ENCODE assay signal across 23 mouse cellular contexts in the genomic region with DNA sequence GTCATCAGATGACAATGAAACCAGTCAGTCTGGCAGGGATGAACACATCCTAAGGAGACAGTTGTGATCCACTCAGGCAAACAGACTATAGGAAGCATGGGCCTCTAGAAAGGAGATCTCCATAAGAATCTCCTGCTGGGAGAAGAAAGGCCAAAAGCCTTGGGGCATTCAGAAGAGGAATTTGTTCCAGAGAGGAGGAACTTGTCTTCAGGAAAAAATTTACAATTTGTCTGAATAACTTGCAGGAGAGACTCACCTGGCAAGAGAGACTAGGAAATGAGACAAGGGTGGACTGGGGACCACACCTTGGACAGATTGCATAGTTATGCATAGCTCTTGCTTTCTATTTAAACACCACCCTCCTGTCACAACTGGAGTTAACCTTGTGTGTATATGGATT. TPM values are rescaled to one million over a fixed set of nuclear protein-coding genes. Genes with fewer than 3 reads are reported as not detected.
DNase-seq lines count a peak whose midpoint lies in the region; ATAC-seq and TF ChIP-seq lines count a peak whose summit lies in the region.
"Had no signal": no experiment of that assay in that cellular context is flagged by ENCODE, and none has a peak within 500 bp of the region (broad histone marks: within the 10 kb centered on the region; RNA-seq: fewer than 3 reads in every experiment).

No protein-coding gene starts in this region.

- no peak for ATAC-seq in kidney, embryonic 14.5 days (ENCODE audit: low FRiP score, low TSS enrichment)
- ATAC-seq: activated CD4-positive, CD25-positive, alpha-beta regulatory T cell, adult 4 months had no signal

- H3K9ac ChIP-seq in ES-E14 (ENCODE audit: insufficient read depth, low read depth, low read length, poor library complexity, severe bottlenecking) = no peak overlapping the region
- H3K9ac ChIP-seq in kidney, embryonic 14.5 days (ENCODE audit: low read depth, low read length) = no peak overlapping the region

- H3K27ac ChIP-seq in ES-E14 (ENCODE audit: insufficient read depth, low read depth, low read length, poor library complexity, severe bottlenecking) = no peak overlapping the region; the same call in 1 of the 2 replicates
- no peak overlapping the region for H3K27ac ChIP-seq in forebrain, embryonic 10.5 days
- no peak overlapping the region for H3K27ac ChIP-seq in kidney, embryonic 14.5 days (ENCODE audit: low read depth, low read length)

- H3K4me2 ChIP-seq in kidney, embryonic 14.5 days (replicated peaks; ENCODE audit: low read depth, low read length) = no peak overlapping the region

- peaks cover 4 to 8% of the 10 kb centered on the region in 2 experiments; a peak in 2 of 4 replicates for H3K4me1 ChIP-seq in ES-E14 (ENCODE audit: control insufficient read depth in 2 of 2, insufficient read depth in 2 of 2, low read length in 2 of 2, poor library complexity in 1 of 2)
- peaks cover 9% of the 10 kb centered on the region; the same call in 1 of the 2 replicates for H3K4me1 ChIP-seq in forebrain, embryonic 10.5 days
- H3K4me1 ChIP-seq in kidney, embryonic 14.5 days (ENCODE audit: control insufficient read depth, insufficient read depth, low read length) = 0 out of 2 replicates have a peak, but pooled peaks cover 4% of the 10 kb centered on the region

- peaks cover 7% of the 10 kb centered on the region; the same call in 1 of the 2 replicates for H3K27me3 ChIP-seq in forebrain, embryonic 10.5 days (ENCODE audit: poor library complexity, severe bottlenecking)
- no peaks in the 10 kb centered on the region for H3K27me3 ChIP-seq in kidney, embryonic 14.5 days (ENCODE audit: control insufficient read depth, insufficient read depth, low read length)
- H3K27me3 ChIP-seq: Patski had no signal

- no peak overlapping the region for H3K4me3 ChIP-seq in ES-E14 (ENCODE audit: insufficient read depth in 1 of 2, low read depth in 1 of 2, low read length in 2 of 2, poor library complexity in 1 of 2, severe bottlenecking in 1 of 2)
- H3K4me3 ChIP-seq in forebrain, embryonic 10.5 days = no peak overlapping the region
- no peak overlapping the region for H3K4me3 ChIP-seq in kidney, embryonic 14.5 days (ENCODE audit: low read length)

- no peaks in the 10 kb centered on the region for H3K36me3 ChIP-seq in ES-E14 (ENCODE audit: control insufficient read depth, insufficient read depth, low read length, poor library complexity, severe bottlenecking)
- H3K36me3 ChIP-seq in forebrain, embryonic 10.5 days (replicated peaks) = no peaks in the 10 kb centered on the region
- H3K36me3 ChIP-seq in kidney, embryonic 14.5 days (ENCODE audit: control insufficient read depth, insufficient read depth, low read length) = no peaks in the 10 kb centered on the region
- H3K36me3 ChIP-seq: G1E had no signal

- H3K9me3 ChIP-seq in ES-E14 (ENCODE audit: control insufficient read depth, insufficient read depth, low read depth, low read length) = no peaks in the 10 kb centered on the region
- H3K9me3 ChIP-seq in forebrain, embryonic 10.5 days = no peaks in the 10 kb centered on the region
- H3K9me3 ChIP-seq in kidney, embryonic 14.5 days (ENCODE audit: control insufficient read depth, low read length) = no peaks in the 10 kb centered on the region
- H3K9me3 ChIP-seq: G1E had no signal

- DNase-seq in ES-CJ7 (ENCODE audit: low read depth, low spot score) (peak; percentile 66), ES-E14 (ENCODE audit: low read depth, low spot score) (peak; percentile 20), R1 (ENCODE audit: low read depth, low spot score) (peak; percentile 91), ZHBTc4 (ENCODE audit: low read depth, low spot score) (peak; percentile 81)
- DNase-seq in embryo, embryonic 11 days = no peak
- no peak for DNase-seq in forebrain, embryonic 10.5 days (ENCODE audit: extremely low spot score, low spot score)
- DNase-seq in lung, adult 18-20 months = no peak
- DNase-seq: adrenal gland, adult 2 months; adrenal gland, adult 8-10 months; adrenal gland, postnatal 10 days; adrenal gland, postnatal 14 days; adrenal gland, postnatal 25 days; adrenal gland, postnatal 36 days; cerebellum, adult 11 months; cerebellum, adult 11-12 months; cerebellum, adult 18-20 months; cerebellum, adult 2 months; cerebellum, adult 8-10 months; cerebellum, adult 9-10 months had no signal

- in situ Hi-C loops in ES-E14 (cut with MboI; ENCODE audit: low sequenced_read_pairs in 2 of 2, unreplicated experiment in 2 of 2) = no loop called here

TF ChIP-seq in ES-E14, 5 proteins besides CTCF, POLR2A, EP300 and RAD21:
- TF ChIP-seq MAFK (IDR thresholded peaks at IDR 0.05; ENCODE audit: insufficient read depth, low read depth, low read length) (no peak), ZNF384 (IDR thresholded peaks at IDR 0.05; ENCODE audit: low read depth, low read length) (no peak), ZC3H11A (IDR thresholded peaks at IDR 0.05; ENCODE audit: borderline replicate concordance, low read depth, low read length) (no peak), CHD2 (IDR thresholded peaks at IDR 0.05; ENCODE audit: low read depth, low read length) (no peak), HCFC1 (IDR thresholded peaks at IDR 0.05; ENCODE audit: borderline replicate concordance, insufficient read depth, low read length) (no peak)

RNA-seq across cellular contexts. Expression of a gene that starts 6.7 kb away (rescaled TPM):
- 17.6 and 18.9 TPM in 2 replicates for total RNA-seq in ES-E14 (2012; rRNA removed)
- 7.9 and 8.0 TPM in 2 replicates for polyA plus RNA-seq in forebrain, embryonic 10.5 days (2016; fragmentation: Nextera tagmentation; extraction: Ambion mirVana)
- polyA plus RNA-seq in kidney, embryonic 14.5 days (2014; fragmentation: Nextera tagmentation; extraction: Ambion mirVana) = 10.7 and 13.1 TPM in 2 replicates

Comparison
In these comparisons a context has a peak if more than half of its experiments do, and no peak if none do; other contexts are left out.
1. DNase-seq: peak in ES-CJ7 (single experiment), ES-E14 (single experiment), R1 (single experiment) and ZHBTc4 (single experiment); none in embryo, embryonic 11 days (single experiment), forebrain, embryonic 10.5 days (single experiment) and lung, adult 18-20 months (0 of 2).